In genomic region chr10:83942101-83942500, GRCm38 (mm10) we compare ENCODE assay signal across 22 mouse cellular contexts.
DNase-seq lines count a peak whose midpoint lies in the region; ATAC-seq and TF ChIP-seq lines count a peak whose summit lies in the region.
"Had no signal": no experiment of that assay in that cellular context is flagged by ENCODE, and none has a peak within 500 bp of the region (broad histone marks: within the 10 kb centered on the region; RNA-seq: fewer than 3 reads in every experiment).

No protein-coding gene starts in this region.

- no peak overlapping the region for H3K27ac ChIP-seq in forebrain, embryonic 11.5 days (ENCODE audit: low read depth, low read length)
- H3K27ac ChIP-seq in forebrain, embryonic 16.5 days (ENCODE audit: low read length): no peak overlapping the region
- H3K27ac ChIP-seq in kidney, postnatal 0 days: no peak overlapping the region
- H3K27ac ChIP-seq in kidney, embryonic 16.5 days (ENCODE audit: low read length): no peak overlapping the region
- H3K27ac ChIP-seq in hindbrain, embryonic 16.5 days (ENCODE audit: low read depth, low read length): no peak overlapping the region
- H3K27ac ChIP-seq in midbrain, embryonic 10.5 days (replicated peaks): no peak overlapping the region
- H3K27ac ChIP-seq: embryonic facial prominence, embryonic 12.5 days; hindbrain, postnatal 0 days; limb, embryonic 13.5 days; liver, embryonic 13.5 days; lung, embryonic 15.5 days; macrophage had no signal

- DNase-seq in forebrain, embryonic 11.5 days (ENCODE audit: low spot score): peak; percentile 38
- peak; percentile 18 for DNase-seq in kidney, postnatal 0 days (ENCODE audit: low spot score)
- peak; percentile 14 to 23 for DNase-seq in heart, postnatal 14 days
- DNase-seq in midbrain, embryonic 10.5 days (ENCODE audit: low spot score): no peak
- DNase-seq: adrenal gland, postnatal 14 days; kidney, adult 11 months; kidney, postnatal 25 days; liver, embryonic 13.5 days; retina, postnatal 1 day had no signal

- no peak for ATAC-seq in forebrain, embryonic 11.5 days (replicated peaks; ENCODE audit: low FRiP score)
- ATAC-seq in forebrain, embryonic 16.5 days: no peak
- no peak for ATAC-seq in kidney, postnatal 0 days (replicated peaks; ENCODE audit: low FRiP score, low read depth)
- ATAC-seq in kidney, embryonic 16.5 days (ENCODE audit: low FRiP score, low TSS enrichment): no peak
- ATAC-seq in hindbrain, embryonic 16.5 days: no peak
- ATAC-seq: activated CD4-positive, CD25-positive, alpha-beta regulatory T cell, adult 4 months; CD4-positive, CD25-positive, alpha-beta regulatory T cell, adult 4 months; forebrain, embryonic 14.5 days; hindbrain, postnatal 0 days had no signal

- no peaks in the 10 kb centered on the region for H3K36me3 ChIP-seq in forebrain, embryonic 11.5 days (ENCODE audit: control insufficient read depth, insufficient read depth, low read length)
- H3K36me3 ChIP-seq in forebrain, embryonic 16.5 days (ENCODE audit: control insufficient read depth, insufficient read depth): no peaks in the 10 kb centered on the region
- H3K36me3 ChIP-seq in kidney, postnatal 0 days (ENCODE audit: insufficient read depth, low read length): no peaks in the 10 kb centered on the region
- no peaks in the 10 kb centered on the region for H3K36me3 ChIP-seq in kidney, embryonic 16.5 days (ENCODE audit: insufficient read depth, low read length)
- H3K36me3 ChIP-seq in hindbrain, embryonic 16.5 days (ENCODE audit: control insufficient read depth, insufficient read depth, low read length): no peaks in the 10 kb centered on the region
- H3K36me3 ChIP-seq in midbrain, embryonic 10.5 days: no peaks in the 10 kb centered on the region
- H3K36me3 ChIP-seq: embryonic facial prominence, embryonic 12.5 days; limb, embryonic 13.5 days; liver, embryonic 13.5 days; lung, embryonic 15.5 days had no signal

- H3K4me1 ChIP-seq in forebrain, embryonic 11.5 days (replicated peaks; ENCODE audit: control insufficient read depth, insufficient read depth, low read length): no peaks in the 10 kb centered on the region
- no peaks in the 10 kb centered on the region for H3K4me1 ChIP-seq in forebrain, embryonic 16.5 days (replicated peaks; ENCODE audit: control insufficient read depth, insufficient read depth, low read length)
- no peaks in the 10 kb centered on the region for H3K4me1 ChIP-seq in kidney, postnatal 0 days (replicated peaks; ENCODE audit: insufficient read depth, low read length)
- no peaks in the 10 kb centered on the region for H3K4me1 ChIP-seq in kidney, embryonic 16.5 days (ENCODE audit: insufficient read depth, low read length)
- H3K4me1 ChIP-seq in hindbrain, embryonic 16.5 days (ENCODE audit: control insufficient read depth, insufficient read depth, low read depth, low read length): no peaks in the 10 kb centered on the region
- 0 out of 2 replicates have a peak, but pooled peaks cover 4% of the 10 kb centered on the region for H3K4me1 ChIP-seq in midbrain, embryonic 10.5 days
- H3K4me1 ChIP-seq: embryonic facial prominence, embryonic 12.5 days had no signal

- no peak overlapping the region for H3K9ac ChIP-seq in forebrain, embryonic 11.5 days (ENCODE audit: low read length)
- H3K9ac ChIP-seq in forebrain, embryonic 16.5 days (replicated peaks; ENCODE audit: low read depth, low read length): no peak overlapping the region
- H3K9ac ChIP-seq in kidney, postnatal 0 days (ENCODE audit: low read depth, low read length): no peak overlapping the region
- H3K9ac ChIP-seq in kidney, embryonic 16.5 days (replicated peaks; ENCODE audit: low read length): no peak overlapping the region
- no peak overlapping the region for H3K9ac ChIP-seq in hindbrain, embryonic 16.5 days (ENCODE audit: low read depth, low read length)
- H3K9ac ChIP-seq: embryonic facial prominence, embryonic 12.5 days; limb, embryonic 13.5 days; liver, embryonic 13.5 days; lung, embryonic 15.5 days had no signal

- no peak overlapping the region for H3K4me2 ChIP-seq in forebrain, embryonic 11.5 days (ENCODE audit: low read depth, low read length, severe bottlenecking)
- no peak overlapping the region for H3K4me2 ChIP-seq in forebrain, embryonic 16.5 days (ENCODE audit: low read length)
- no peak overlapping the region for H3K4me2 ChIP-seq in kidney, postnatal 0 days (ENCODE audit: low read length)
- no peak overlapping the region for H3K4me2 ChIP-seq in kidney, embryonic 16.5 days (replicated peaks; ENCODE audit: low read depth, low read length)
- H3K4me2 ChIP-seq in hindbrain, embryonic 16.5 days (ENCODE audit: low read length): no peak overlapping the region
- H3K4me2 ChIP-seq: embryonic facial prominence, embryonic 12.5 days; limb, embryonic 13.5 days; liver, embryonic 13.5 days; lung, embryonic 15.5 days; midbrain, embryonic 11.5 days had no signal

- TF ChIP-seq CTCF in kidney, postnatal 0 days (IDR thresholded peaks at IDR 0.05; ENCODE audit: low read depth): no peak

- intact Hi-C loops in heart, postnatal 14 days (cut with DNase I): no loop called here

- 86% methylated on average over 3 of the region's 3 CpGs for WGBS in forebrain, embryonic 11.5 days
- 84% methylated on average over 3 of the region's 3 CpGs for WGBS in forebrain, embryonic 16.5 days
- 53% methylated on average over 3 of the region's 3 CpGs for WGBS in kidney, postnatal 0 days
- 60% methylated on average over 3 of the region's 3 CpGs for WGBS in kidney, embryonic 16.5 days
- 70% methylated on average over 3 of the region's 3 CpGs for WGBS in hindbrain, embryonic 16.5 days
- 76% methylated on average over 3 of the region's 3 CpGs for WGBS in midbrain, embryonic 10.5 days

- H3K4me3 ChIP-seq in forebrain, embryonic 11.5 days (ENCODE audit: low read depth, low read length): no peak overlapping the region
- H3K4me3 ChIP-seq in forebrain, embryonic 16.5 days (replicated peaks; ENCODE audit: low read length): no peak overlapping the region
- H3K4me3 ChIP-seq in kidney, postnatal 0 days (replicated peaks; ENCODE audit: low read depth, low read length): no peak overlapping the region
- no peak overlapping the region for H3K4me3 ChIP-seq in kidney, embryonic 16.5 days (ENCODE audit: low read length)
- H3K4me3 ChIP-seq in hindbrain, embryonic 16.5 days (ENCODE audit: low read length): no peak overlapping the region
- H3K4me3 ChIP-seq in midbrain, embryonic 10.5 days: no peak overlapping the region
- H3K4me3 ChIP-seq: embryonic facial prominence, embryonic 12.5 days; erythroblast, embryonic 14.5 days; limb, embryonic 13.5 days; liver, embryonic 13.5 days; lung, embryonic 15.5 days had no signal

- no peaks in the 10 kb centered on the region for H3K9me3 ChIP-seq in forebrain, embryonic 11.5 days (ENCODE audit: control insufficient read depth, low read length)
- no peaks in the 10 kb centered on the region for H3K9me3 ChIP-seq in forebrain, embryonic 16.5 days (ENCODE audit: control insufficient read depth, low read length)
- H3K9me3 ChIP-seq in kidney, postnatal 0 days (replicated peaks; ENCODE audit: low read length): no peaks in the 10 kb centered on the region
- no peaks in the 10 kb centered on the region for H3K9me3 ChIP-seq in kidney, embryonic 16.5 days (ENCODE audit: low read length)
- no peaks in the 10 kb centered on the region for H3K9me3 ChIP-seq in hindbrain, embryonic 16.5 days (ENCODE audit: control insufficient read depth, low read length)
- no peaks in the 10 kb centered on the region for H3K9me3 ChIP-seq in midbrain, embryonic 10.5 days (replicated peaks)
- H3K9me3 ChIP-seq: embryonic facial prominence, embryonic 12.5 days; limb, embryonic 13.5 days; liver, embryonic 13.5 days; lung, embryonic 15.5 days had no signal

- H3K27me3 ChIP-seq in forebrain, embryonic 11.5 days (ENCODE audit: control insufficient read depth, insufficient read depth, low read length): no peaks in the 10 kb centered on the region
- no peaks in the 10 kb centered on the region for H3K27me3 ChIP-seq in forebrain, embryonic 16.5 days (replicated peaks; ENCODE audit: control insufficient read depth, insufficient read depth, low read length)
- no peaks in the 10 kb centered on the region for H3K27me3 ChIP-seq in kidney, postnatal 0 days (ENCODE audit: insufficient read depth, low read length)
- H3K27me3 ChIP-seq in kidney, embryonic 16.5 days (ENCODE audit: insufficient read depth, low read length): no peaks in the 10 kb centered on the region; the same call in 1 of the 2 replicates
- H3K27me3 ChIP-seq in hindbrain, embryonic 16.5 days (replicated peaks; ENCODE audit: control insufficient read depth, insufficient read depth, low read length): no peaks in the 10 kb centered on the region
- H3K27me3 ChIP-seq in midbrain, embryonic 10.5 days (ENCODE audit: low read depth, poor library complexity, severe bottlenecking): no peaks in the 10 kb centered on the region
- H3K27me3 ChIP-seq: embryonic facial prominence, embryonic 12.5 days; limb, embryonic 13.5 days; liver, embryonic 13.5 days; lung, embryonic 15.5 days had no signal
